Mouse (Mus musculus) erythroblast, embryonic 14.5 days (primary cell): ENCODE measurements around the gene Ppm1a.

ENCODE experiments used
- GATA1 ChIP-seq: IDR thresholded peaks from 2 replicates; pipeline ENCODE4 v1.6.1; 2012; ENCODE audit warnings: low read length, inconsistent platforms, mixed read lengths
- TAL1 ChIP-seq: IDR thresholded peaks from 3 replicates; pipeline ENCODE4 v1.6.1; 2012; ENCODE audit warnings: low read length, inconsistent platforms, mixed read lengths

DNA sequence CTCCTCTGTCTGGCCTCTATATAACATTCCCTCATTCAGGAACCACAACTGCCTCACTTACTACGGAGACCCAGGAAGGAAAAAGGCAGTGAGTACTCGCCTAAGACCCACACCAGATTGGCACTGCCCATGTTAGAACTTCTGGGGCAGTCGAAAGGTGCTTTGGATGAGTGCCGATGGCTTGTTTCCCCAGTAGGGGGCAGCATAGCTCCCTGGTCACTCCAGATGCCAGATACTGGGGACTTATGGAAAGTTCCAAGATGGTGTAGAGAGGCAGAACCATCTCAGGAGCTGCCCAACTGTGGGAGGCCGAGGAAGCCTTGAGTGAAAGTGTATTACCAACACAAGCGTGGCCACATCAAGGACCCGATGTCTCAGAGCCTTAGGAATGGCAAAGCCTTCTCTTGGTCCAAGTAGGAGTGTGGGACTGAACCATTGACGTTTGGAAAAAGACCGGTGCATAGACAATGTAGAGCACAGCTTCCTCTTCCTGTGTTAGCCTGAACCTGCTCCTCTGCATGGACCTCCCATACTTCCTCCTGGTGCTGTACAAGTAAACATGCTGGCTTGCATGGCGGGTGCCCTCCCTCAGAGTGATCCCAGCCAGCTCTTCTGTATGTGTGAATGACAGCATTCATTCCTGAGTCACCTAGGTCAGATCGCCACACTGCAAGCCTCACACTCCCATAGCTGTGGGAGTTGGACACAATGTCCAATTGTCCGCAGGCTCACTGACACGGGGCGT, 77.7 kb downstream of the Ppm1a start:
- no peak for TF ChIP-seq TAL1
- TF ChIP-seq GATA1 = no peak
